Mouse (Mus musculus): ENCODE results near the gene Prkce. TPM values are rescaled to one million over a fixed set of nuclear protein-coding genes. Genes with fewer than 3 reads are reported as not detected.

The Prkce gene
- total and polyA plus RNA-seq, 2 experiments from 2014 or later: 50.8 to 55.8 TPM

GRCm38 (mm10) chr17:86267126-86267760 lies 99.7 kb downstream of the Prkce start:
- Histone ChIP-seq H3K4me1 (ENCODE audit: insufficient read depth, low read length) (peaks cover 15% of the 10 kb centered on the region), H3K4me3 (ENCODE audit: low read length) (no peak overlapping the region), H3K36me3 (ENCODE audit: insufficient read depth, low read length) (no peaks in the 10 kb centered on the region), H3K27me3 (ENCODE audit: insufficient read depth, low read length) (no peaks in the 10 kb centered on the region), H3K27ac (no peak overlapping the region), H3K9ac (replicated peaks; ENCODE audit: low read length) (no peak overlapping the region), H3K9me3 (ENCODE audit: low read length) (no peaks in the 10 kb centered on the region), H3K4me2 (ENCODE audit: low read depth, low read length) (no peak overlapping the region)
- WGBS: 47% methylated on average over 6 of the region's 6 CpGs
- ATAC-seq: no peak
- TF ChIP-seq CTCF (IDR thresholded peaks at IDR 0.05; ENCODE audit: low read depth): no peak
- DNase-seq (ENCODE audit: low spot score): no peak

GRCm38 (mm10) chr17:86269639-86270038 lies 102.1 kb downstream of the Prkce start:
- no peak for ATAC-seq
- no peak overlapping the region for H3K27ac ChIP-seq
- no peak for DNase-seq (ENCODE audit: low spot score)
- 90% methylated on average over 8 of the region's 8 CpGs for WGBS
- no peaks in the 10 kb centered on the region for H3K27me3 ChIP-seq (ENCODE audit: insufficient read depth, low read length)
- no peak overlapping the region for H3K4me2 ChIP-seq (ENCODE audit: low read depth, low read length)
- TF ChIP-seq CTCF (IDR thresholded peaks at IDR 0.05; ENCODE audit: low read depth): no peak
- H3K4me3 ChIP-seq (ENCODE audit: low read length): no peak overlapping the region
- no peaks in the 10 kb centered on the region for H3K9me3 ChIP-seq (ENCODE audit: low read length)
- peaks cover 23% of the 10 kb centered on the region for H3K4me1 ChIP-seq (ENCODE audit: insufficient read depth, low read length)
- no peak overlapping the region for H3K9ac ChIP-seq (replicated peaks; ENCODE audit: low read length)
- no peaks in the 10 kb centered on the region for H3K36me3 ChIP-seq (ENCODE audit: insufficient read depth, low read length)

- no peak overlapping the region for H3K9ac ChIP-seq (replicated peaks; ENCODE audit: low read length)
- DNase-seq (ENCODE audit: low spot score) (no peak), ATAC-seq (no peak)
- H3K27me3 ChIP-seq (ENCODE audit: insufficient read depth, low read length): no peaks in the 10 kb centered on the region
- no peak overlapping the region for H3K4me3 ChIP-seq (ENCODE audit: low read length)
- peaks cover 23% of the 10 kb centered on the region for H3K4me1 ChIP-seq (ENCODE audit: insufficient read depth, low read length)
- WGBS: 85% methylated on average over 13 of the region's 13 CpGs
- TF ChIP-seq CTCF (IDR thresholded peaks at IDR 0.05; ENCODE audit: low read depth): no peak
- H3K36me3 ChIP-seq (ENCODE audit: insufficient read depth, low read length): no peaks in the 10 kb centered on the region
- no peak overlapping the region for H3K27ac ChIP-seq
- no peaks in the 10 kb centered on the region for H3K9me3 ChIP-seq (ENCODE audit: low read length)
- H3K4me2 ChIP-seq (ENCODE audit: low read depth, low read length): no peak overlapping the region
Measured at GRCm38 (mm10) chr17:86270523-86270922, 102.9 kb downstream of the Prkce start.

- Histone ChIP-seq H3K9me3 (ENCODE audit: low read length) (no peaks in the 10 kb centered on the region), H3K36me3 (ENCODE audit: insufficient read depth, low read length) (no peaks in the 10 kb centered on the region), H3K27me3 (ENCODE audit: insufficient read depth, low read length) (no peaks in the 10 kb centered on the region), H3K4me2 (ENCODE audit: low read depth, low read length) (no peak overlapping the region), H3K4me3 (ENCODE audit: low read length) (no peak overlapping the region), H3K4me1 (ENCODE audit: insufficient read depth, low read length) (peaks cover 17% of the 10 kb centered on the region; the same call in 1 of the 2 replicates), H3K27ac (no peak overlapping the region), H3K9ac (replicated peaks; ENCODE audit: low read length) (no peak overlapping the region)
- peak; percentile 62 for ATAC-seq
- no peak for DNase-seq (ENCODE audit: low spot score)
- WGBS: 24% methylated on average over 4 of the region's 4 CpGs
- no peak for TF ChIP-seq CTCF (IDR thresholded peaks at IDR 0.05; ENCODE audit: low read depth)
Measured at GRCm38 (mm10) chr17:86271277-86271676, 103.7 kb downstream of the Prkce start.

- no peak overlapping the region for H3K4me2 ChIP-seq (ENCODE audit: low read depth, low read length)
- TF ChIP-seq CTCF (IDR thresholded peaks at IDR 0.05; ENCODE audit: low read depth): no peak
- H3K9me3 ChIP-seq (ENCODE audit: low read length): no peaks in the 10 kb centered on the region
- H3K27ac ChIP-seq: no peak overlapping the region
- no peaks in the 10 kb centered on the region for H3K27me3 ChIP-seq (ENCODE audit: insufficient read depth, low read length)
- no peak overlapping the region for H3K9ac ChIP-seq (replicated peaks; ENCODE audit: low read length)
- H3K4me1 ChIP-seq (ENCODE audit: insufficient read depth, low read length): peaks cover 15% of the 10 kb centered on the region; the same call in 1 of the 2 replicates
- DNase-seq (ENCODE audit: low spot score) (no peak), ATAC-seq (no peak)
- 51% methylated on average over 6 of the region's 6 CpGs for WGBS
- H3K4me3 ChIP-seq (ENCODE audit: low read length): no peak overlapping the region
- no peaks in the 10 kb centered on the region for H3K36me3 ChIP-seq (ENCODE audit: insufficient read depth, low read length)
Measured at GRCm38 (mm10) chr17:86272961-86273360, 105.4 kb downstream of the Prkce start.

- H3K27me3 ChIP-seq (ENCODE audit: insufficient read depth, low read length): no peaks in the 10 kb centered on the region
- no peak overlapping the region for H3K4me3 ChIP-seq (ENCODE audit: low read length)
- ATAC-seq: no peak
- 77% methylated on average over 9 of the region's 9 CpGs for WGBS
- H3K36me3 ChIP-seq (ENCODE audit: insufficient read depth, low read length): no peaks in the 10 kb centered on the region
- DNase-seq (ENCODE audit: low spot score): no peak
- H3K27ac ChIP-seq: no peak overlapping the region
- TF ChIP-seq CTCF (IDR thresholded peaks at IDR 0.05; ENCODE audit: low read depth): no peak
- H3K4me2 ChIP-seq (ENCODE audit: low read depth, low read length): no peak overlapping the region
- no peak overlapping the region for H3K9ac ChIP-seq (replicated peaks; ENCODE audit: low read length)
- peaks cover 15% of the 10 kb centered on the region; the same call in 1 of the 2 replicates for H3K4me1 ChIP-seq (ENCODE audit: insufficient read depth, low read length)
- H3K9me3 ChIP-seq (ENCODE audit: low read length): no peaks in the 10 kb centered on the region
Measured at GRCm38 (mm10) chr17:86273566-86274349, 106.2 kb downstream of the Prkce start.

- no peak for ATAC-seq
- DNase-seq (ENCODE audit: low spot score): no peak
- H3K27ac ChIP-seq: no peak overlapping the region
- TF ChIP-seq CTCF (IDR thresholded peaks at IDR 0.05; ENCODE audit: low read depth): no peak
- H3K4me1 ChIP-seq (ENCODE audit: insufficient read depth, low read length): peaks cover 15% of the 10 kb centered on the region; the same call in 1 of the 2 replicates
- no peak overlapping the region for H3K4me3 ChIP-seq (ENCODE audit: low read length)
- H3K4me2 ChIP-seq (ENCODE audit: low read depth, low read length): no peak overlapping the region
- no peaks in the 10 kb centered on the region for H3K27me3 ChIP-seq (ENCODE audit: insufficient read depth, low read length)
- H3K36me3 ChIP-seq (ENCODE audit: insufficient read depth, low read length): no peaks in the 10 kb centered on the region
- WGBS: 75% methylated on average over 7 of the region's 7 CpGs
- no peaks in the 10 kb centered on the region for H3K9me3 ChIP-seq (ENCODE audit: low read length)
- H3K9ac ChIP-seq (replicated peaks; ENCODE audit: low read length): no peak overlapping the region
Measured at GRCm38 (mm10) chr17:86274350-86274744, 106.8 kb downstream of the Prkce start.
